In the genomic region with DNA sequence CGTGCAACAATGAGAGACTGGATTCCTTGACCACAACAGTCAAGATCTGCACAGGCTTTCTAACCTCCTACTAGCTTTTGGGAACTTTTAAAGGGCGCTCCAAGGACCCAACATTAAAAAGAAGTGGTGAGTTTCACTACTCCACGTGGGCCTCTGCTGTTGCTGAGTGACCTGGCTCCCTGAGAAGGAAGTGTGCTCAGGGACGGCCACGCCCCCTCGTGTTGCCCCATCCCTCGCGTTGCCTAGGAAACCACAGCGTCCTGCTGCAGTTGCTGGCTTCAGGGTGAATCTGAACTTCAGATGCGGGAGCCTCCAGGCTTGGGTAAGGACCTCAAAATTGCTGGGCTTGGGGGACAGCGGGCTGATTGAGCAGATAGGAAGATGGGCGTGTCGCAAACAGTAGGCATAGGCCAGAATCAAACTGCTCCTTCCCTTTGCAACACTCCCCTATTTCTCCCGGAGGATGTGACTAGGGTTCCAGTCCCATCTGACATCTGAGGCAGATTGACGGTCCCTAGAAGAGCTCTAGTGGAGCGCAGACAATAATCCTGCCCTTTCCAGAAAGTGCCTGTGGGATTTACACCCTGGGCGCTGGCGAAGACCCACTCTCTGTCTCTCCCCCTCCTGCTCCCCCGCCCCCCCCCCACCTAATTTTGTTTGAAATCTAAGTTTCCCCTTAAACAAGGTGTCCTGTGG, we compare ENCODE assay signal across 8 mouse cellular contexts. TPM values are rescaled to one million over a fixed set of nuclear protein-coding genes. Genes with fewer than 3 reads are reported as not detected.
DNase-seq lines count a peak whose midpoint lies in the region; ATAC-seq and TF ChIP-seq lines count a peak whose summit lies in the region.

A gene (plus strand): TSS at position 238 of the 696 bp plus-strand sequence.

- no peaks in the 10 kb centered on the region for H3K27me3 ChIP-seq in forebrain, embryonic 12.5 days
- no peaks in the 10 kb centered on the region for H3K27me3 ChIP-seq in lung, embryonic 15.5 days
- no peaks in the 10 kb centered on the region for H3K27me3 ChIP-seq in neural tube, embryonic 15.5 days (replicated peaks)
- no peaks in the 10 kb centered on the region for H3K27me3 ChIP-seq in thymus, adult 2 months (ENCODE audit: control insufficient read depth, insufficient read depth, low read length)

- DNase-seq in 3T3-L1 (ENCODE audit: low read depth, low spot score), result peak; percentile 66
- peak; percentile 91 to 96 for DNase-seq in adrenal gland, adult (ENCODE audit: inconsistent age in 2 of 2, low spot score in 1 of 2)
- DNase-seq in layer of hippocampus, adult 11-12 months (ENCODE audit: low spot score), result peak; percentile 67
- DNase-seq in thymus, adult 2 months, result peak; percentile 60

- no peaks in the 10 kb centered on the region for H3K36me3 ChIP-seq in forebrain, embryonic 12.5 days (replicated peaks)
- no peaks in the 10 kb centered on the region for H3K36me3 ChIP-seq in lung, embryonic 15.5 days
- no peaks in the 10 kb centered on the region for H3K36me3 ChIP-seq in neural tube, embryonic 15.5 days
- H3K36me3 ChIP-seq in thymus, adult 2 months (ENCODE audit: control insufficient read depth, insufficient read depth, low read length), result no peaks in the 10 kb centered on the region

- no peak within 1 kb of the TSS for H3K4me3 ChIP-seq in forebrain, embryonic 12.5 days (replicated peaks)
- no peak within 1 kb of the TSS for H3K4me3 ChIP-seq in lung, embryonic 15.5 days
- no peak within 1 kb of the TSS for H3K4me3 ChIP-seq in neural tube, embryonic 15.5 days (replicated peaks)
- H3K4me3 ChIP-seq in thymus, adult 2 months (ENCODE audit: control insufficient read depth, insufficient read depth, low read length), result no peak within 1 kb of the TSS

- peak; percentile 70 for ATAC-seq in forebrain, embryonic 12.5 days (ENCODE audit: low FRiP score)
- ATAC-seq in hematopoietic stem cell, adult 5-6 weeks (replicated peaks in 1 of 2; ENCODE audit: insufficient read depth in 1 of 2, low FRiP score in 2 of 2, low TSS enrichment in 1 of 2, low read depth in 1 of 2, poor library complexity in 2 of 2, severe bottlenecking in 2 of 2), result peak; percentile 95 to 99
- ATAC-seq in lung, embryonic 15.5 days (ENCODE audit: borderline replicate concordance, extremely low read depth, low FRiP score, low TSS enrichment), result peak; percentile 70
- ATAC-seq in neural tube, embryonic 15.5 days (ENCODE audit: low FRiP score), result 0 out of 2 replicates have a peak, but pooled peaks have one; percentile 53

- H3K4me1 ChIP-seq in forebrain, embryonic 12.5 days, result peaks cover 14% of the 10 kb centered on the region
- peaks cover 7% of the 10 kb centered on the region for H3K4me1 ChIP-seq in lung, embryonic 15.5 days
- H3K4me1 ChIP-seq in neural tube, embryonic 15.5 days, result peaks cover 7% of the 10 kb centered on the region
- peaks cover 6% of the 10 kb centered on the region for H3K4me1 ChIP-seq in thymus, adult 2 months (replicated peaks; ENCODE audit: control insufficient read depth, insufficient read depth, low read length)

- no peak within 1 kb of the TSS for H3K9ac ChIP-seq in forebrain, embryonic 12.5 days
- no peak within 1 kb of the TSS for H3K9ac ChIP-seq in lung, embryonic 15.5 days
- H3K9ac ChIP-seq in neural tube, embryonic 15.5 days (replicated peaks), result no peak within 1 kb of the TSS

- TF ChIP-seq POLR2A in thymus, adult 2 months (IDR thresholded peaks at IDR 0.05; ENCODE audit: control insufficient read depth, extremely low read depth, insufficient read depth, low read length, poor library complexity), result no peak

- WGBS in forebrain, embryonic 12.5 days, result 7% methylated on average over 19 of the region's 19 CpGs
- WGBS in lung, embryonic 15.5 days, result 12% methylated on average over 19 of the region's 19 CpGs
- WGBS in neural tube, embryonic 15.5 days, result 9% methylated on average over 19 of the region's 19 CpGs
- WGBS in thymus, adult 2 months, result 22% methylated on average over 19 of the region's 19 CpGs

- H3K4me2 ChIP-seq in forebrain, embryonic 12.5 days, result peak within 1 kb of the TSS; percentile 43
- H3K4me2 ChIP-seq in lung, embryonic 15.5 days, result peak within 1 kb of the TSS; percentile 28; the same call in 1 of the 2 replicates
- peak within 1 kb of the TSS; percentile 34 for H3K4me2 ChIP-seq in neural tube, embryonic 15.5 days

- H3K27ac ChIP-seq in forebrain, embryonic 12.5 days, result no peak within 1 kb of the TSS
- H3K27ac ChIP-seq in lung, embryonic 15.5 days, result no peak within 1 kb of the TSS
- no peak within 1 kb of the TSS for H3K27ac ChIP-seq in neural tube, embryonic 15.5 days (replicated peaks)
- no peak within 1 kb of the TSS for H3K27ac ChIP-seq in thymus, adult 2 months (ENCODE audit: control insufficient read depth, insufficient read depth, low read length)

- no peaks in the 10 kb centered on the region for H3K9me3 ChIP-seq in forebrain, embryonic 12.5 days
- no peaks in the 10 kb centered on the region for H3K9me3 ChIP-seq in lung, embryonic 15.5 days
- no peaks in the 10 kb centered on the region for H3K9me3 ChIP-seq in neural tube, embryonic 15.5 days (replicated peaks)

- TF ChIP-seq CTCF in thymus, adult 2 months (IDR thresholded peaks at IDR 0.05; ENCODE audit: borderline replicate concordance, control insufficient read depth, extremely low read depth, insufficient read depth, low read length, poor library complexity), result no peak

RNA-seq across cellular contexts. Expression of the gene that starts here (rescaled TPM):
- 0.11 and 0.17 TPM in 2 replicates for polyA plus RNA-seq in forebrain, embryonic 12.5 days (2016; fragmentation: Nextera tagmentation; extraction: Ambion mirVana)
- total RNA-seq in hematopoietic stem cell, adult 5-6 weeks (2017), result 0.25 TPM in 1 of 2 replicates, not detected in the other
- 0.39 and 0.66 TPM in 2 replicates for polyA plus RNA-seq in lung, embryonic 15.5 days (2015; fragmentation: Nextera tagmentation; extraction: Ambion mirVana)
- 0.27 and 0.38 TPM in 2 replicates for polyA plus RNA-seq in neural tube, embryonic 15.5 days (2015; fragmentation: Nextera tagmentation; extraction: Ambion mirVana)
- 0.05 TPM in 1 of 2 replicates, not detected in the other for polyA plus RNA-seq in thymus, adult 2 months (2012; rRNA removed)

Comparison
In these comparisons a context has a peak if more than half of its experiments do, and no peak if none do; other contexts are left out.
1. Peak in ATAC-seq and H3K4me2 ChIP-seq in forebrain, embryonic 12.5 days; RNA of the gene not detected or under 1 TPM.
2. Peak in ATAC-seq in hematopoietic stem cell, adult 5-6 weeks; RNA of the gene not detected or under 1 TPM.
3. Peak in ATAC-seq and H3K4me2 ChIP-seq in lung, embryonic 15.5 days; RNA of the gene not detected or under 1 TPM.
4. Peak in ATAC-seq and H3K4me2 ChIP-seq in neural tube, embryonic 15.5 days; RNA of the gene not detected or under 1 TPM.
5. Peak in DNase-seq in thymus, adult 2 months; RNA of the gene not detected or under 1 TPM.